In the genomic region with DNA sequence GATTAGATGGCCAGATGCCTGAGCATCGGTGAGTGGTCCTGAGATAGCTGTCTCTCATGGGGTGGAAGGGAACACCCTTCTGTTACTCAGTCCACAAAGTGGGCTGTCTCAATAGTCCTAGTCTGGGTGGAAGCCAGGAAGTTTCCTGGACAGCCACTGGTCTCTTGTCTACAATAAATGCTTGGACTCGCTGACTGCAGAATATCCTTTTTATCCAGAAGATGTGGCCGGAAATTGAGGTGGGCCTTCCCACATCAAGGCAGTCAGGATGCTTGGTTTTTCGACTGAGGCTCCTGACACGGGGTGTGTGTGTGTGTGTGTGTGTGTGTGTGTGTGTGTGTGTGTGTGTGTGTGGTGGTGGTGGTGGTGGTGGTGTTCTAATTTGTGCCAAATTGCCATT, we compare ENCODE assay signal across 20 mouse cellular contexts.
DNase-seq lines count a peak whose midpoint lies in the region; TF ChIP-seq lines count a peak whose summit lies in the region.
"Had no signal": no experiment of that assay in that cellular context is flagged by ENCODE, and none has a peak within 500 bp of the region (broad histone marks: within the 10 kb centered on the region; RNA-seq: fewer than 3 reads in every experiment).

No protein-coding gene starts in this region.

- TF ChIP-seq CTCF in gastrocnemius, adult 2 months (IDR thresholded peaks at IDR 0.05): no peak
- TF ChIP-seq CTCF in layer of hippocampus, adult 2 months (conservative IDR thresholded peaks at IDR 0.05): no peak

- no peak overlapping the region for H3K4me3 ChIP-seq in gastrocnemius, adult 2 months
- no peak overlapping the region for H3K4me3 ChIP-seq in layer of hippocampus, adult 2 months
- H3K4me3 ChIP-seq: forebrain, embryonic 13.5 days; hindbrain, embryonic 10.5 days; limb, embryonic 13.5 days; liver, embryonic 12.5 days; midbrain, embryonic 12.5 days had no signal

- peak; percentile 7 for DNase-seq in gastrocnemius, adult 2 months
- DNase-seq in gastrocnemius, postnatal 25 days: no peak
- DNase-seq in kidney, postnatal 25 days: peak; percentile 57 to 59
- DNase-seq in kidney, adult 18-20 months: no peak
- DNase-seq in CD8-positive naive resting alpha-beta T cell, adult 2 months (ENCODE audit: low read depth in 2 of 2, low spot score in 2 of 2): peak; percentile 23 to 44
- peak; percentile 34 for DNase-seq in thymus, postnatal 14 days
- no peak for DNase-seq in frontal cortex, postnatal 36 days (ENCODE audit: low spot score in 2 of 2)
- DNase-seq in layer of hippocampus, adult 2 months (ENCODE audit: low spot score in 2 of 2): no peak
- DNase-seq: adrenal gland, adult 8-10 months; cerebellum, adult 11-12 months; cerebellum, postnatal 14 days; lung, adult 18-20 months; lung, postnatal 10 days had no signal

- intact Hi-C loops in gastrocnemius, adult 2 months (cut with DNase I): no loop called here

- no peak overlapping the region for H3K27ac ChIP-seq in gastrocnemius, adult 2 months
- no peak overlapping the region for H3K27ac ChIP-seq in layer of hippocampus, adult 2 months
- H3K27ac ChIP-seq: forebrain, embryonic 13.5 days; hindbrain, embryonic 10.5 days; hindbrain, postnatal 0 days; limb, embryonic 13.5 days; liver, embryonic 12.5 days; midbrain, embryonic 12.5 days; stomach, postnatal 0 days had no signal

Comparison
In these comparisons a context has a peak if more than half of its experiments do, and no peak if none do; other contexts are left out.
1. DNase-seq: peak in gastrocnemius, adult 2 months (single experiment), kidney, postnatal 25 days (2 of 2), CD8-positive naive resting alpha-beta T cell, adult 2 months (2 of 2) and thymus, postnatal 14 days (single experiment); none in gastrocnemius, postnatal 25 days (single experiment), kidney, adult 18-20 months (single experiment), frontal cortex, postnatal 36 days (0 of 2) and layer of hippocampus, adult 2 months (0 of 2).